Mouse (Mus musculus) olfactory bulb, adult 2 months (tissue): ENCODE data around the gene Strn.

ENCODE experiments used
- CTCF ChIP-seq: fragments of 200-500 bp; IDR thresholded peaks from 2 replicates; pipeline ENCODE4 v1.5.1; 2012; ENCODE audit warnings: low read depth, mild to moderate bottlenecking, low read length, moderate library complexity; ENCODE audit not compliant: insufficient read depth
- POLR2A ChIP-seq: fragments of 200-500 bp; IDR thresholded peaks from 2 replicates; pipeline ENCODE4 v1.6.1; 2012; ENCODE audit warnings: mild to moderate bottlenecking, low read depth, low read length, moderate library complexity; ENCODE audit not compliant: insufficient read depth

DNA sequence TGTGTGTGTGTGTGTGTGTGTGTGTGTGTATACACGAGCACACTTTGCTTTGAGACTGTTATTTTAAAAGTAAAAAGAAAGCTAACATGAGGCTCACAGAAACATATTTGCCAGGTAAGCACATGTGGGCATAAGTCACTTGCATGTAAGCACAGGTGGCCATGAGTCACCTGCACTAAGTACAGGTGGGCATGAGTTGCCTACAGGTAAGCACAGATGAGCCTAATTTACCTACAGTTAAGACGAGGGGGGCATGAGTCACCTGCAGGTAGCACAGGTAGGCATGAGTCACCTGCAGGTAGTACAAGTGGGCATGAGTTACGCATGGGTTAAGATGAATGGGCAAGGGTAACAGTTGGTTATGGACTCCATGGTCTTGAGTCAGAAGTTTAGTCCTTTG lies 121.9 kb downstream of the Strn start:
- TF ChIP-seq CTCF (no peak), POLR2A (no peak)
